Mouse (Mus musculus) embryonic facial prominence, embryonic 13.5 days (tissue): Measurements from ENCODE around the gene Gfpt2. TPM values are rescaled to one million over a fixed set of nuclear protein-coding genes. Genes with fewer than 3 reads are reported as not detected.
"Not testable (repeated sequence)": the region's sequence is repeated elsewhere in the genome, so short reads cannot be mapped to it uniquely, and the experiment has no call there.

ENCODE experiments used
- ATAC-seq: fragments of 200-750 bp; cut with Nextera tagmentation; 2 replicates; pipeline ENCODE4 v1.8.0; 2017; ENCODE audit warnings: low read depth; ENCODE audit not compliant: insufficient number of reproducible peaks, insufficient read depth, low FRiP score, low TSS enrichment
- H3K27ac ChIP-seq: fragments of 300-500 bp; sonication (generic); 2 replicates; pipeline ENCODE4 v1.5.1; 2015; ENCODE audit warnings: moderate library complexity, mild to moderate bottlenecking, inconsistent platforms
- H3K27me3 ChIP-seq: fragments of 300-500 bp; sonication (generic); 2 replicates; pipeline ENCODE4 v1.6.1; 2015; ENCODE audit warnings: mild to moderate bottlenecking, inconsistent platforms
- H3K36me3 ChIP-seq: fragments of 300-500 bp; sonication (generic); 2 replicates; pipeline ENCODE4 v1.6.1; 2015; ENCODE audit warnings: mild to moderate bottlenecking, inconsistent platforms
- H3K4me1 ChIP-seq: fragments of 300-500 bp; sonication (generic); 2 replicates; pipeline ENCODE4 v1.6.1; 2015; ENCODE audit warnings: inconsistent platforms
- H3K4me2 ChIP-seq: fragments of 300-500 bp; sonication (generic); 2 replicates; pipeline ENCODE4 v1.6.1; 2015; ENCODE audit warnings: moderate library complexity, mild to moderate bottlenecking, inconsistent platforms
- H3K4me3 ChIP-seq: fragments of 300-500 bp; sonication (generic); 2 replicates; pipeline ENCODE4 v1.5.1; 2015; ENCODE audit warnings: mild to moderate bottlenecking, inconsistent platforms
- H3K9ac ChIP-seq: fragments of 300-500 bp; sonication (generic); 2 replicates; pipeline ENCODE4 v1.6.1; 2015; ENCODE audit warnings: mild to moderate bottlenecking, inconsistent platforms
- H3K9me3 ChIP-seq: fragments of 300-500 bp; sonication (generic); 2 replicates; pipeline ENCODE4 v1.6.1; 2016; ENCODE audit warnings: inconsistent platforms
- WGBS: fragments of 180-500 bp; shearing (Covaris S2); methylation state at CpG from one replicate; pipeline ENCODE4 v1.1.7; 2015; ENCODE audit warnings: mixed read lengths; 5-methylcytosine and 5-hydroxymethylcytosine counted together
- polyA plus RNA-seq: library from polyadenylated mRNA; unstranded; fragments of >200 nt; fragmentation: Nextera tagmentation; extraction: Ambion mirVana; gene quantifications from 2 replicates; pipeline ENCODE4 v1.2.1, GENCODE M21; 2015

The Gfpt2 gene
- polyA plus RNA-seq, 1 experiment from 2014 or later = 27.1 TPM

- Histone ChIP-seq H3K27me3 (no peaks in the 10 kb centered on the region), H3K4me1 (peaks cover 32% of the 10 kb centered on the region), H3K9me3 (no peaks in the 10 kb centered on the region), H3K9ac (no peak overlapping the region), H3K36me3 (no peaks in the 10 kb centered on the region), H3K4me3 (no peak overlapping the region), H3K27ac (no peak overlapping the region), H3K4me2 (no peak overlapping the region)
- no peak for ATAC-seq
- WGBS = 88% methylated on average over 6 of the region's 6 CpGs
Measured at GRCm38 (mm10) chr11:49798931-49799330, 5.0 kb downstream of the Gfpt2 start.

- H3K4me2 ChIP-seq = no peak overlapping the region
- no peak overlapping the region for H3K4me3 ChIP-seq
- no peak for ATAC-seq
- no peaks in the 10 kb centered on the region for H3K9me3 ChIP-seq
- H3K9ac ChIP-seq = no peak overlapping the region
- no peak overlapping the region for H3K27ac ChIP-seq
- H3K27me3 ChIP-seq = no peaks in the 10 kb centered on the region
- H3K36me3 ChIP-seq = no peaks in the 10 kb centered on the region
- WGBS = 66% methylated on average over 4 of the region's 4 CpGs
- peaks cover 19% of the 10 kb centered on the region for H3K4me1 ChIP-seq
Measured at GRCm38 (mm10) chr11:49801516-49801915, 7.5 kb downstream of the Gfpt2 start.

DNA sequence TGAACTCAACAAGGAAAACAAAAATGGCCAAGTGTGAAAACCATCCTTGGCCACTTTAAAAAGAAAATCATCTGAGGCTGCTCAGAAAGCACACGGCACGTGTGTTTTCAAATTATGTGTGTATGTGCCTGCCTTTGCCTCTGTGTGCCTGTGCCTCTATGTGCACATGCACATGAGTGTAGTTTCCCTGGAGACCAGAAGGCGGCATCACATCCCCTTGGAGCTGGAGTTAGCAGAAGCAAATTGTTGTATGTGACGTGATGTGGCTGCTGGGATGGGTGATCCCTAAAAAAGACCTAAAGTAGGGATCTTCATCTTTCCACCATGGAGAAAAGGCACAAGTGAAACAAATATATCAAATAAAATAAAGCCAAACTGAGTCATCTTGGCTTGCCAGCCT, 9.8 kb downstream of the Gfpt2 start:
- Histone ChIP-seq H3K27me3 (no peaks in the 10 kb centered on the region), H3K4me2 (no peak overlapping the region), H3K9me3 (no peaks in the 10 kb centered on the region), H3K4me1 (peaks cover 17% of the 10 kb centered on the region), H3K36me3 (peaks cover 6% of the 10 kb centered on the region), H3K4me3 (no peak overlapping the region), H3K9ac (no peak overlapping the region), H3K27ac (no peak overlapping the region)
- ATAC-seq = no peak
- WGBS = 92% methylated on average over 4 of the region's 4 CpGs

DNA sequence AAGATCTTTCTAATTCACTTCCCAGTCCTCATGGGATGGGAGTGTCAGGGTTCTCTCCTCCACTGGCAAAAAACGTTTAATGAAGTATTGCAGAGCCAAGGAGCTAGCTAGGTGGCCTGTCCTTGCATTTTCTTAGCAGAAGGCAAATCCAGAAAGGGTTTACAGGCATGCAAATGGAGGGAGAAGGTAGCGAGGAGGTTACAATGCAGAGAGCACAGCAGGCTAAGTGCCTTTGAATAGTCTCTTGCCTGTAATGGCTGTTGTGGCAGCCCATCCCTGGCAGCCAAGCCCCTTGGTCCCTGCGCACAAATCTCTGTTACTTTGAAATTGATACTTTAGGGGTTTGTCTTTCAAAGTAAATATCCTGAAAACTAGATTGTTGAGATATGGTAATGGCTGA, 12.2 kb downstream of the Gfpt2 start:
- Histone ChIP-seq H3K9me3 (no peaks in the 10 kb centered on the region), H3K9ac (no peak overlapping the region), H3K4me1 (peaks cover 7% of the 10 kb centered on the region; the same call in 1 of the 2 replicates), H3K4me2 (no peak overlapping the region), H3K36me3 (peaks cover 24% of the 10 kb centered on the region), H3K27ac (no peak overlapping the region), H3K4me3 (no peak overlapping the region), H3K27me3 (no peaks in the 10 kb centered on the region)
- WGBS = 38% methylated on average over 3 of the region's 3 CpGs
- no peak for ATAC-seq

GRCm38 (mm10) chr11:49808946-49809345, 15.0 kb downstream of the Gfpt2 start:
- Histone ChIP-seq H3K4me2 (no peak overlapping the region), H3K27ac (no peak overlapping the region), H3K27me3 (no peaks in the 10 kb centered on the region), H3K9me3 (no peaks in the 10 kb centered on the region), H3K4me1 (0 out of 2 replicates have a peak, but pooled peaks cover 3% of the 10 kb centered on the region), H3K4me3 (no peak overlapping the region), H3K9ac (no peak overlapping the region), H3K36me3 (peaks cover 50% of the 10 kb centered on the region)
- ATAC-seq = no peak
- WGBS = 90% methylated on average over 9 of the region's 9 CpGs

DNA sequence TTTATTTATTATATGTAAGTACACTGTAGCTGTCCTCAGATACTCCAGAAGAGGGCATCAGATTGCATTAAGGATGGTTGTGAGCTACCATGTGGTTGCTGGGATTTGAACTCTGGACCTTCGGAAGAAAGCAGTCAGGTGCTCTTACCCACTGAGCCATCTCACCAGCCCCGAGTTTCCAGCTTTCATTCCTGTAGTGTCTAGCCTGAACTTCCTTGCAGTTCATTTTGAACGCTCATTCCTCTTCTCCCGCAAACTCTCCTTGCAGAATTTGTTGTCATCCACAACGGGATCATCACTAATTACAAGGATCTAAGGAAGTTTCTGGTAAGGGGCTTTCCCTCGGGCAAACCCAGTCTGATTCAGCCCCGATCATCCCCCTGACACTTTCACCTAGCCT, 16.7 kb downstream of the Gfpt2 start:
- H3K27me3 ChIP-seq, H3K27ac ChIP-seq, H3K4me3 ChIP-seq, ATAC-seq, H3K4me1 ChIP-seq, H3K4me2 ChIP-seq, H3K9ac ChIP-seq, H3K9me3 ChIP-seq: not testable (repeated sequence)
- 80% methylated on average over 7 of the region's 7 CpGs for WGBS
- peaks cover 63% of the 10 kb centered on the region for H3K36me3 ChIP-seq

DNA sequence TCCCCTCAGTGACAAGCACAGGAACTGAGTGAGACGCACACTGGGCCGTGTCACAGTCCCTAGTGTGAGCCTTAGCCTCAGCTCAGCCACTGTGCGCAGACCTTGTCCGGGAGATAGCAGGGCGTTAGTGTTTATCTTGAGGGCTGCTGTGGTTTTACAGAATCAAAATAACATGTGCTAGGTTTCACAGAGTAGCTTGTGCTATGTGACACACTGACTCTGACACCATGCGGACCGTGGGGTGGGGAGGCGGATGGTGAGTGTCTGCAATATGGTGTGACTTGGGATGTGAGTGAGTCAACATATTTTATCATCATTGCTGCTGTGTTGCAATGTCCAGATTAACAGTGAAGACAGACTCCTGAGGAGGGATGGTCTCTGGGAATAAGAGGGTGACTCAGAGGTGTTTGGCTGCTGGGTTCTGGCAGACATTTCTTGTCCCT, 17.1 kb downstream of the Gfpt2 start:
- Histone ChIP-seq H3K27ac (no peak overlapping the region), H3K27me3 (no peaks in the 10 kb centered on the region), H3K4me1 (no peaks in the 10 kb centered on the region), H3K4me3 (no peak overlapping the region), H3K4me2 (no peak overlapping the region), H3K9me3 (no peaks in the 10 kb centered on the region), H3K9ac (no peak overlapping the region), H3K36me3 (peaks cover 63% of the 10 kb centered on the region)
- ATAC-seq = no peak
- WGBS = 88% methylated on average over 8 of the region's 8 CpGs

GRCm38 (mm10) chr11:49811879-49812278, 17.9 kb downstream of the Gfpt2 start:
- Histone ChIP-seq H3K9me3 (no peaks in the 10 kb centered on the region), H3K27me3 (no peaks in the 10 kb centered on the region), H3K36me3 (peaks cover 67% of the 10 kb centered on the region), H3K9ac (no peak overlapping the region), H3K4me2 (no peak overlapping the region), H3K4me1 (no peaks in the 10 kb centered on the region), H3K27ac (no peak overlapping the region), H3K4me3 (no peak overlapping the region)
- WGBS = 85% methylated on average over 8 of the region's 8 CpGs
- ATAC-seq = no peak

GRCm38 (mm10) chr11:49818869-49819566, 25.0 kb downstream of the Gfpt2 start:
- no peak for ATAC-seq
- 88% methylated on average over 15 of the region's 15 CpGs for WGBS

GRCm38 (mm10) chr11:49819676-49820075, 25.7 kb downstream of the Gfpt2 start:
- H3K4me1 ChIP-seq = no peaks in the 10 kb centered on the region
- no peak overlapping the region for H3K4me3 ChIP-seq
- H3K9me3 ChIP-seq = no peaks in the 10 kb centered on the region
- H3K36me3 ChIP-seq = peaks cover 56% of the 10 kb centered on the region
- ATAC-seq = no peak
- H3K4me2 ChIP-seq = no peak overlapping the region
- no peak overlapping the region for H3K9ac ChIP-seq
- WGBS = 76% methylated on average over 7 of the region's 7 CpGs
- H3K27ac ChIP-seq = no peak overlapping the region
- no peaks in the 10 kb centered on the region for H3K27me3 ChIP-seq

More at GRCm38 (mm10) chr11:49818869-49819566, 25.0 kb downstream of the Gfpt2 start:
- Histone ChIP-seq H3K27ac (no peak overlapping the region), H3K4me3 (no peak overlapping the region), H3K4me1 (no peaks in the 10 kb centered on the region), H3K4me2 (no peak overlapping the region), H3K27me3 (no peaks in the 10 kb centered on the region), H3K9me3 (no peaks in the 10 kb centered on the region), H3K36me3 (peaks cover 56% of the 10 kb centered on the region), H3K9ac (no peak overlapping the region)

- Histone ChIP-seq H3K4me1 (no peaks in the 10 kb centered on the region), H3K4me2 (no peak overlapping the region), H3K36me3 (peaks cover 62% of the 10 kb centered on the region), H3K27me3 (no peaks in the 10 kb centered on the region), H3K27ac (no peak overlapping the region), H3K4me3 (no peak overlapping the region), H3K9ac (no peak overlapping the region), H3K9me3 (no peaks in the 10 kb centered on the region)
- ATAC-seq = no peak
- WGBS = 89% methylated on average over 2 of the region's 2 CpGs
Measured at GRCm38 (mm10) chr11:49820928-49821327, 26.9 kb downstream of the Gfpt2 start.

- Histone ChIP-seq H3K27ac (no peak overlapping the region), H3K9ac (no peak overlapping the region), H3K36me3 (peaks cover 67% of the 10 kb centered on the region), H3K4me1 (no peaks in the 10 kb centered on the region), H3K27me3 (no peaks in the 10 kb centered on the region), H3K9me3 (no peaks in the 10 kb centered on the region), H3K4me3 (no peak overlapping the region), H3K4me2 (no peak overlapping the region)
- WGBS = 83% methylated on average over 2 of the region's 2 CpGs
- no peak for ATAC-seq
Measured at GRCm38 (mm10) chr11:49821546-49821945, 27.6 kb downstream of the Gfpt2 start.
